Mouse (Mus musculus) myocyte (in vitro differentiated cells): ENCODE results near the gene Stard13. TPM values are rescaled to one million over a fixed set of nuclear protein-coding genes. Genes with fewer than 3 reads are reported as not detected.

Experiments
- H3K27me3 ChIP-seq: one replicate; pipeline ENCODE4 v1.6.1; 2011; ENCODE audit not compliant: control insufficient read depth, insufficient read depth, insufficient read length
- H3K36me3 ChIP-seq: one replicate; pipeline ENCODE4 v1.6.1; 2011; ENCODE audit not compliant: control insufficient read depth, insufficient read depth
- H3K4me2 ChIP-seq: one replicate; pipeline ENCODE4 v1.6.1; 2011; ENCODE audit warnings: low read depth, control low read depth
- H3K4me3 ChIP-seq: one replicate; pipeline ENCODE4 v1.5.1; 2011; ENCODE audit warnings: mild to moderate bottlenecking, control low read depth, moderate library complexity
- H3K79me2 ChIP-seq: one replicate; pipeline ENCODE4 v1.6.1; 2011; ENCODE audit not compliant: control insufficient read depth, insufficient read depth
- H3ac ChIP-seq: one replicate; pipeline ENCODE4 v1.6.1; 2011; ENCODE audit not compliant: control insufficient read depth, insufficient read length
- CEBPB ChIP-seq: IDR thresholded peaks from 2 replicates; pipeline ENCODE4 v1.6.1; 2011; ENCODE audit warnings: mild to moderate bottlenecking, moderate library complexity; ENCODE audit not compliant: poor library complexity, insufficient read depth, severe bottlenecking
- E2F4 ChIP-seq: IDR thresholded peaks from one replicate; pipeline ENCODE4 v1.6.1; 2011; ENCODE audit warnings: mild to moderate bottlenecking, control low read depth, moderate library complexity; ENCODE audit not compliant: insufficient read depth
- MAX ChIP-seq: IDR thresholded peaks from one replicate; pipeline ENCODE4 v1.6.1; 2011; ENCODE audit warnings: low read depth, mild to moderate bottlenecking, control low read depth
- MYOD1 ChIP-seq, 3 experiments: IDR thresholded peaks; one replicate each; pipeline ENCODE4 v1.6.1; 2011; ENCODE audit warnings: control low read depth in 2 of 3, low read depth in 2 of 3, mild to moderate bottlenecking in 2 of 3, moderate library complexity in 1 of 3; ENCODE audit not compliant: insufficient read length in 2 of 3, control insufficient read depth in 1 of 3
- MYOG ChIP-seq, 3 experiments: IDR thresholded peaks; one replicate each; pipeline ENCODE4 v1.6.1; 2011; ENCODE audit warnings: control low read depth in 2 of 3, low read depth in 2 of 3, mild to moderate bottlenecking in 2 of 3; ENCODE audit not compliant: insufficient read length in 2 of 3, control insufficient read depth in 1 of 3, insufficient read depth in 1 of 3
- POLR2A ChIP-seq: IDR thresholded peaks from one replicate; pipeline ENCODE4 v1.6.1; 2011; ENCODE audit warnings: low read depth, mild to moderate bottlenecking, control low read depth, moderate library complexity; ENCODE audit not compliant: insufficient read length
- POLR2AphosphoS2 ChIP-seq: IDR thresholded peaks from one replicate; pipeline ENCODE4 v1.6.1; 2011; ENCODE audit warnings: low read depth, control low read depth; ENCODE audit not compliant: insufficient read length
- REST ChIP-seq: IDR thresholded peaks from one replicate; pipeline ENCODE4 v1.6.1; 2011; ENCODE audit warnings: mild to moderate bottlenecking, control low read depth, moderate library complexity; ENCODE audit not compliant: insufficient read depth, insufficient read length
- SRF ChIP-seq: IDR thresholded peaks from one replicate; pipeline ENCODE4 v1.6.1; 2011; ENCODE audit warnings: low read depth; ENCODE audit not compliant: control insufficient read depth, insufficient read length
- TCF12 ChIP-seq: IDR thresholded peaks from one replicate; pipeline ENCODE4 v1.6.1; 2011; ENCODE audit warnings: mild to moderate bottlenecking, control low read depth; ENCODE audit not compliant: poor library complexity, insufficient read depth, severe bottlenecking
- TCF3 ChIP-seq: IDR thresholded peaks from one replicate; pipeline ENCODE4 v1.6.1; 2011; ENCODE audit warnings: low read depth, control low read depth; ENCODE audit not compliant: insufficient read length
- USF1 ChIP-seq: IDR thresholded peaks from one replicate; pipeline ENCODE4 v1.6.1; 2011; ENCODE audit warnings: low read depth, mild to moderate bottlenecking, control low read depth, moderate library complexity
- polyA plus RNA-seq: library from polyadenylated mRNA; unstranded; fragments of >200 nt; fragmentation: generic; extraction: Trizol; gene quantifications from one replicate; pipeline ENCODE4 v1.2.1, GENCODE M21; 2012; ENCODE audit warnings: missing spikeins

Stard13 gene
- polyA plus RNA-seq, 1 experiment = 15.2 TPM

DNA sequence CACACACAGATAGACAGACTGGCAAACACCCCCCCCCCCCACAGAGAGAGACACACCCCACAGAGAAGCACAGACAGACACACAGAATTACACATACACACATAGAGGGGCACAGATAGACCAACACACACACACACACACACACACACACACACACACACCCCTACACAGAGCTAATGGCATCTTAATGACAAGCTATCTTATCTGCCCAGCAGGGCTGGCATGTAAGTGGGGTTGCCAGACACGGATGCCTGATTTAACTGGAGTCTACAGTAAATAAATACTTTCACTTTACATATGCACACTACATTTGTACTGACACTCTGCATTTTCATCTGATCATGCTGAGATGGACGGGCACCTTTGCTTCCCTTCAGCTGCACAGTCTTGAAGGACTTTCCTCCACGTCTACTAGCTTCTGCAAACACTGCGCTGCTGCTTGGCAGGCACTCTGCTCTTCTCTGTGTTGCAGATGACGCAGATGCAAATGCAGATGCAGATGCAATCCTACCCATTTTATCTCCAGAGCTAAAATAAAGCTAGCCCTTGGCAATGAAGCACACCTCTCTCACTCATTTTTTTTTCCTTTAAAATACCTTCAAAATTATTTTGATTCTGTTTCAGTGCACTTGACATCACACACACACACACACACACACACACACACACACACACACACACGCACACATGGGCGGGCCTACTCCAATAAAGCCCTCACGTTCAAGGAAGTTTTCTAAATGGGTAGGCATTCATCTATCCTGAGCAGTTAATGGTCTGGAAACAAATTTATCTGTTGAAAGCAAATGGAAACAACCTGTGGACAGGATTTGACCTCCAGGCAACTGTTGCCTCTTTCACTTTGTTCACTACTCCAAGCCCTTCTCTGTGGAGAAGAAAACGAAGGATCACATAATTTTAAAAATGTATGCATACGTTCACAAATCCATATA, 15.3 kb upstream of the Stard13 start:
- TF ChIP-seq CEBPB (no peak), POLR2AphosphoS2 (no peak), POLR2A (no peak), E2F4 (no peak), USF1 (no peak), MYOD1 (IDR thresholded peaks at IDR 0.05; ENCODE audit: control insufficient read depth in 1 of 3, insufficient read length in 2 of 3, low read depth in 2 of 3) (no peak), SRF (no peak), TCF12 (no peak), MAX (no peak), TCF3 (no peak), REST (no peak), MYOG (IDR thresholded peaks at IDR 0.05; ENCODE audit: control insufficient read depth in 1 of 3, insufficient read depth in 1 of 3, insufficient read length in 2 of 3, low read depth in 2 of 3) (no peak)
- H3K4me2 ChIP-seq = no peak overlapping the region
- no peak overlapping the region for H3K4me3 ChIP-seq
- H3K79me2 ChIP-seq = no peaks in the 10 kb centered on the region
- H3K36me3 ChIP-seq = no peaks in the 10 kb centered on the region
- H3ac ChIP-seq = no peak overlapping the region
- H3K27me3 ChIP-seq = no peaks in the 10 kb centered on the region

DNA sequence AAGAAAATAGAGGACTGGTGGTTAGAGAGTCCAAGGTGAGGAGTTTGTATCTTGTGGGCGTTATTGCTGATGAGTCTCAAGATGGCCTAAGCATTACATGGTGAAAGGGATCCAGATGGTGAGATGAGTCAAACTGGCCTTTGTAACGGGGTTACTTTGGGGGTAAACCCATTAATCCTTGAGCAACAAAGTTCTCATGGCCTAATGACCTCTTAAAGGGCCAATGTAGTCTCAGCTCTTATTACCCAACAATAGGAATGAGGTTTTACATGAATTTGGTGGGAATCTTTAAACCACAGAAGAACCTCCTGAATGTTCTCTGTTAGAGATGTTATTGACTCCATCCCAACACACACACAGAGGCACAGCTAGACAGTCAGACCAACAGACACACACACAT, 14.4 kb upstream of the Stard13 start:
- no peaks in the 10 kb centered on the region for H3K79me2 ChIP-seq
- H3K4me3 ChIP-seq = no peak overlapping the region
- H3K27me3 ChIP-seq = no peaks in the 10 kb centered on the region
- no peaks in the 10 kb centered on the region for H3K36me3 ChIP-seq
- no peak for TF ChIP-seq TCF3
- no peak for TF ChIP-seq MYOG (IDR thresholded peaks at IDR 0.05; ENCODE audit: control insufficient read depth in 1 of 3, insufficient read depth in 1 of 3, insufficient read length in 2 of 3, low read depth in 2 of 3)
- no peak for TF ChIP-seq TCF12
- no peak for TF ChIP-seq E2F4
- TF ChIP-seq CEBPB = peak; percentile 61; the same call in 1 of the 2 replicates
- TF ChIP-seq SRF = no peak
- H3K4me2 ChIP-seq = no peak overlapping the region
- H3ac ChIP-seq = no peak overlapping the region

DNA sequence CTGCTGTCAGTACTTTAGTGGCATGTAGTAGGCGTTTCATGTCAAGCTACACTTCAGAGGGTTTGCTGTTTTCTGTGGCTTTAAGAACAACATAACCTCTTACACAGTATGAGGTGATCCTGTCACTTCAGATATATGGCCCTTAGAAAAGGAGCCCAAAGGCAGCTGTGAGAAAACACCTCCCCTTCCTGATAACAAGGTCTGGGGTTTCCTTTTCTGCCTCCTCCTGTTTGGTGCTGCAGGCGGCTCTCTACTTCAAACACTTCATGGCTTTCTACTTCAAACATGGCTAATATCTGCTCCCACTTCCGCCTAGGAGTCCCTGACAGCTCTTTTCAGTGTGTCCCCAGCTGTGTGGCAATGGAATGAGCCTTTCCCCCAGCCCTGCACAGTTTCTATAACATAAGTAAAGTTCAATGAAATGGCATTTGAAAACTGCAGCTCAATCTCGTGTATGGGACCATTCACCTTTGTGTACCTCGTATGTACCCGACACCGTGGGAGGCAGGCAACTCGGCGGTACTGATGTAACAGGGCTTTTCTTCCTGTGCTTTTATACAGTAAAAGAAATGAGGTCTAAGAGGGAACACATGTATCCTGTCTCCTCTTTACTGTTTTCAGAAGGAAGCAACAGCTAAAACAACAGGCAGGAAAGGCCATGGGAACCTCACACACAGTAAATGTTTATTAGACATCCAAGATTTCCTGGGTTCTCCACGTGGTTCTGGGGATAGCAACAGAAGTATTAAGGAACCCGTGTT, 13.7 kb upstream of the Stard13 start:
- no peak overlapping the region for H3K4me3 ChIP-seq

DNA sequence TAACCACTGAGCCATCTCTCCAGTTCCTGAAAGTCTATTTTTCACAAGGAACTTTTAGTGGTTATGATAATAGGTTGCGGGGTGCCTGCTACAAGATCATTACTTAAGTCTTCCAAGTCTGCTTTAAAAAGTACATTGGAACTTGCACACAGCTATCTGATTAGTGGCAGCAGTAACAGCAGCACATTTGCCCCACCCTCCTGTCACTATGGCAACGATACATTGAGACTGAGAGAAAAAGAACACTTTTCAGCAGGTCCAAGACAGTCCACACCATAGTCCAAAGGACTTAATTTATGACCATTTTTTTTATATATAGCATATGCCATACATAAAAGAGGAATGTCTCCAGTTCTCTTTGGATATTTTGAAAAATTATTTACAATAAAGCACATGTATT, 12.7 kb upstream of the Stard13 start:
- TF ChIP-seq TCF3 (no peak), SRF (no peak), MYOG (IDR thresholded peaks at IDR 0.05; ENCODE audit: control insufficient read depth in 1 of 3, insufficient read depth in 1 of 3, insufficient read length in 2 of 3, low read depth in 2 of 3) (no peak), REST (no peak), E2F4 (no peak), POLR2A (no peak), TCF12 (no peak), POLR2AphosphoS2 (no peak), CEBPB (no peak)
- no peaks in the 10 kb centered on the region for H3K36me3 ChIP-seq
- no peak overlapping the region for H3ac ChIP-seq
- no peaks in the 10 kb centered on the region for H3K79me2 ChIP-seq
- H3K27me3 ChIP-seq = no peaks in the 10 kb centered on the region
- no peak overlapping the region for H3K4me3 ChIP-seq
- no peak overlapping the region for H3K4me2 ChIP-seq

More for the DNA sequence above, 13.7 kb upstream of the Stard13 start:
- TF ChIP-seq CEBPB (no peak), MAX (no peak), SRF (no peak), REST (no peak), MYOD1 (IDR thresholded peaks at IDR 0.05; ENCODE audit: control insufficient read depth in 1 of 3, insufficient read length in 2 of 3, low read depth in 2 of 3) (no peak), POLR2AphosphoS2 (no peak), E2F4 (no peak), POLR2A (no peak), USF1 (no peak), TCF12 (no peak), MYOG (IDR thresholded peaks at IDR 0.05; ENCODE audit: control insufficient read depth in 1 of 3, insufficient read depth in 1 of 3, insufficient read length in 2 of 3, low read depth in 2 of 3) (no peak), TCF3 (no peak)
- no peaks in the 10 kb centered on the region for H3K27me3 ChIP-seq
- no peaks in the 10 kb centered on the region for H3K36me3 ChIP-seq
- no peak overlapping the region for H3ac ChIP-seq
- H3K4me2 ChIP-seq = no peak overlapping the region
- no peaks in the 10 kb centered on the region for H3K79me2 ChIP-seq
